Mouse (Mus musculus) liver, adult 2 months (tissue): Measurements from ENCODE around the gene Ptprh. TPM values are rescaled to one million over a fixed set of nuclear protein-coding genes. Genes with fewer than 3 reads are reported as not detected.
"Not testable (repeated sequence)": the region's sequence is repeated elsewhere in the genome, so short reads cannot be mapped to it uniquely, and the experiment has no call there.

Experiments used
- DNase-seq: peaks from one replicate; pipeline ENCODE4 v3.0.0-alpha.2; 2011; ENCODE audit warnings: low read depth, low spot score; ENCODE audit errors: extremely low read depth
- H3K27ac ChIP-seq: fragments of 200-500 bp; replicated peaks from 2 replicates; pipeline ENCODE4 v1.5.1; 2012; ENCODE audit warnings: low read depth, mild to moderate bottlenecking, control low read depth, inconsistent platforms, low read length; ENCODE audit not compliant: insufficient read depth
- H3K27me3 ChIP-seq: fragments of 200-500 bp; 2 replicates; pipeline ENCODE4 v1.6.1; 2012; ENCODE audit warnings: mild to moderate bottlenecking, moderate library complexity, low read length, inconsistent platforms; ENCODE audit not compliant: control insufficient read depth, insufficient read depth
- H3K36me3 ChIP-seq: fragments of 200-500 bp; 2 replicates; pipeline ENCODE4 v1.6.1; 2012; ENCODE audit warnings: low read length, inconsistent platforms; ENCODE audit not compliant: control insufficient read depth, insufficient read depth
- H3K4me1 ChIP-seq: fragments of 200-500 bp; 2 replicates; pipeline ENCODE4 v1.6.1; 2011; ENCODE audit warnings: low read length; ENCODE audit not compliant: control insufficient read depth, insufficient read depth
- H3K4me3 ChIP-seq: fragments of 200-500 bp; 2 replicates; pipeline ENCODE4 v1.5.1; 2011; ENCODE audit warnings: low read depth, mild to moderate bottlenecking, control low read depth, low read length, moderate library complexity; ENCODE audit not compliant: insufficient read depth
- H3K79me2 ChIP-seq: fragments of 200-500 bp; 2 replicates; pipeline ENCODE4 v1.6.1; 2012; ENCODE audit warnings: inconsistent platforms, mild to moderate bottlenecking, low read length, moderate library complexity; ENCODE audit not compliant: control insufficient read depth, insufficient read depth
- H3K9ac ChIP-seq: fragments of 200-500 bp; 2 replicates; pipeline ENCODE4 v1.6.1; 2012; ENCODE audit warnings: low read depth, mild to moderate bottlenecking, control low read depth, inconsistent platforms, low read length
- CTCF ChIP-seq: fragments of 200-500 bp; IDR thresholded peaks from 2 replicates; pipeline ENCODE4 v1.5.1; 2011; ENCODE audit warnings: low read depth, low read length, control low read depth
- POLR2A ChIP-seq: fragments of 200-500 bp; IDR thresholded peaks from 2 replicates; pipeline ENCODE4 v1.6.1; 2011; ENCODE audit warnings: low read length, control low read depth; ENCODE audit not compliant: insufficient read depth; ENCODE audit errors: extremely low read depth
- WGBS: fragments of 180-500 bp; shearing (Covaris S2); methylation state at CpG from one replicate; pipeline ENCODE4 v1.1.7; 2018; 5-methylcytosine and 5-hydroxymethylcytosine counted together
- polyA plus RNA-seq: library from polyadenylated mRNA; depleted of rRNA; stranded (reverse); fragments of >200 nt; gene quantifications from 2 replicates; pipeline ENCODE4 v1.2.3, GENCODE M21; 2012
- total RNA-seq: library from RNA; depleted of rRNA; stranded (reverse); fragments of >200 nt; gene quantifications from 2 replicates; pipeline ENCODE4 v1.2.3, GENCODE M21; 2014

The Ptprh gene
- total and polyA plus RNA-seq, 2 experiments, result 0.18 TPM; not detected in 1

GRCm38 (mm10) chr7:4541344-4541743 lies 62.5 kb downstream of the Ptprh start:
- Histone ChIP-seq H3K4me3 (no peak overlapping the region), H3K9ac (no peak overlapping the region), H3K36me3 (no peaks in the 10 kb centered on the region), H3K27ac (no peak overlapping the region), H3K27me3 (no peaks in the 10 kb centered on the region), H3K4me1 (no peaks in the 10 kb centered on the region), H3K79me2 (no peaks in the 10 kb centered on the region)
- 66% methylated on average over 5 of the region's 5 CpGs for WGBS
- TF ChIP-seq POLR2A, result no peak
- TF ChIP-seq CTCF, result no peak
- no peak for DNase-seq

- Histone ChIP-seq H3K4me3 (no peak overlapping the region), H3K36me3 (no peaks in the 10 kb centered on the region), H3K27me3 (no peaks in the 10 kb centered on the region), H3K4me1 (no peaks in the 10 kb centered on the region), H3K9ac (no peak overlapping the region), H3K79me2 (no peaks in the 10 kb centered on the region), H3K27ac (no peak overlapping the region)
- WGBS, result 80% methylated on average over 2 of the region's 2 CpGs
- TF ChIP-seq CTCF (no peak), POLR2A (no peak)
- no peak for DNase-seq
Measured at GRCm38 (mm10) chr7:4539019-4539418, 64.8 kb downstream of the Ptprh start.

- no peak overlapping the region for H3K9ac ChIP-seq
- H3K27me3 ChIP-seq, result no peaks in the 10 kb centered on the region
- H3K27ac ChIP-seq, result no peak overlapping the region
- DNase-seq, result no peak
- TF ChIP-seq CTCF, result no peak
- TF ChIP-seq POLR2A, result no peak
- no peaks in the 10 kb centered on the region for H3K79me2 ChIP-seq
- WGBS, result 50% methylated on average over 4 of the region's 4 CpGs
- H3K36me3 ChIP-seq, result no peaks in the 10 kb centered on the region
- no peaks in the 10 kb centered on the region for H3K4me1 ChIP-seq
- H3K4me3 ChIP-seq, result no peak overlapping the region
Measured at GRCm38 (mm10) chr7:4537181-4537580, 66.7 kb downstream of the Ptprh start.

GRCm38 (mm10) chr7:4536369-4536768 lies 67.5 kb downstream of the Ptprh start:
- Histone ChIP-seq H3K9ac (no peak overlapping the region), H3K4me3 (no peak overlapping the region), H3K4me1 (no peaks in the 10 kb centered on the region), H3K27ac (no peak overlapping the region), H3K36me3 (no peaks in the 10 kb centered on the region), H3K79me2 (no peaks in the 10 kb centered on the region), H3K27me3 (no peaks in the 10 kb centered on the region)
- DNase-seq, result no peak
- WGBS, result 89% methylated on average over 4 of the region's 4 CpGs
- TF ChIP-seq POLR2A, result no peak
- TF ChIP-seq CTCF, result no peak

- DNase-seq, result peak; percentile 78
- 5% methylated on average over 28 of the region's 28 CpGs for WGBS
- Histone ChIP-seq H3K9ac (no peak within 1 kb of the TSS), H3K4me3 (peak within 1 kb of the TSS; percentile 6; the same call in 1 of the 2 replicates), H3K27ac (no peak within 1 kb of the TSS), H3K36me3 (no peaks in the 10 kb centered on the region), H3K4me1 (no peaks in the 10 kb centered on the region), H3K27me3 (no peaks in the 10 kb centered on the region), H3K79me2 (no peaks in the 10 kb centered on the region)
- no peak for TF ChIP-seq POLR2A
- TF ChIP-seq CTCF, result no peak
Measured at GRCm38 (mm10) chr7:4532005-4532729, 71.7 kb downstream of the Ptprh start, which contains the start of gene Dnaaf3. TSS of gene Dnaaf3 (minus strand) at chr7:4532453.

- not testable (repeated sequence) for H3K27ac ChIP-seq, H3K79me2 ChIP-seq, H3K4me3 ChIP-seq, H3K27me3 ChIP-seq, H3K9ac ChIP-seq, DNase-seq, H3K4me1 ChIP-seq, H3K36me3 ChIP-seq
- 88% methylated on average over 8 of the region's 8 CpGs for WGBS
Measured at GRCm38 (mm10) chr7:4530166-4530565, 73.7 kb downstream of the Ptprh start.
